Mouse (Mus musculus) lung, embryonic 16.5 days (tissue): Measurements from ENCODE around the gene Pa2g4. TPM values are rescaled to one million over a fixed set of nuclear protein-coding genes. Genes with fewer than 3 reads are reported as not detected.

Experiments used
- ATAC-seq: fragments of 200-750 bp; cut with Nextera tagmentation; 2 replicates; pipeline ENCODE4 v1.8.0; 2017; ENCODE audit warnings: low read depth, mild to moderate bottlenecking, moderate library complexity
- H3K27ac ChIP-seq: fragments of 300-500 bp; sonication (generic); 2 replicates; pipeline ENCODE4 v1.5.1; 2014; ENCODE audit warnings: mild to moderate bottlenecking, control low read depth, low read length
- H3K27me3 ChIP-seq: fragments of 300-500 bp; sonication (generic); 2 replicates; pipeline ENCODE4 v1.6.1; 2014; ENCODE audit warnings: low read depth, low read length, mixed read lengths; ENCODE audit not compliant: control insufficient read depth, insufficient read depth
- H3K36me3 ChIP-seq: fragments of 300-500 bp; sonication (generic); 2 replicates; pipeline ENCODE4 v1.6.1; 2014; ENCODE audit warnings: low read length; ENCODE audit not compliant: control insufficient read depth, insufficient read depth
- H3K4me1 ChIP-seq: fragments of 300-500 bp; sonication (generic); replicated peaks from 2 replicates; pipeline ENCODE4 v1.6.1; 2014; ENCODE audit warnings: low read length, mixed read lengths; ENCODE audit not compliant: control insufficient read depth, insufficient read depth
- H3K4me2 ChIP-seq: fragments of 300-500 bp; sonication (generic); 2 replicates; pipeline ENCODE4 v1.6.1; 2014; ENCODE audit warnings: low read depth, low read length, control low read depth
- H3K4me3 ChIP-seq: fragments of 300-500 bp; sonication (generic); 2 replicates; pipeline ENCODE4 v1.5.1; 2014; ENCODE audit warnings: mild to moderate bottlenecking, low read length, control low read depth
- H3K9ac ChIP-seq: fragments of 300-500 bp; sonication (generic); 2 replicates; pipeline ENCODE4 v1.6.1; 2014; ENCODE audit warnings: low read length, control low read depth
- H3K9me3 ChIP-seq: fragments of 300-500 bp; sonication (generic); 2 replicates; pipeline ENCODE4 v1.6.1; 2016; ENCODE audit warnings: low read length; ENCODE audit not compliant: control insufficient read depth
- WGBS: fragments of 180-500 bp; shearing (Covaris S2); extraction: QIAGEN DNeasy Blood & Tissue Kit; methylation state at CpG from one replicate; pipeline ENCODE4 v1.1.7; 2014; 5-methylcytosine and 5-hydroxymethylcytosine counted together
- polyA plus RNA-seq: library from polyadenylated mRNA; unstranded; fragments of >200 nt; fragmentation: Nextera tagmentation; extraction: Ambion mirVana; gene quantifications from 2 replicates; pipeline ENCODE4 v1.2.1, GENCODE M21; 2015

Pa2g4 gene
- polyA plus RNA-seq, 1 experiment from 2014 or later = 167 TPM

DNA sequence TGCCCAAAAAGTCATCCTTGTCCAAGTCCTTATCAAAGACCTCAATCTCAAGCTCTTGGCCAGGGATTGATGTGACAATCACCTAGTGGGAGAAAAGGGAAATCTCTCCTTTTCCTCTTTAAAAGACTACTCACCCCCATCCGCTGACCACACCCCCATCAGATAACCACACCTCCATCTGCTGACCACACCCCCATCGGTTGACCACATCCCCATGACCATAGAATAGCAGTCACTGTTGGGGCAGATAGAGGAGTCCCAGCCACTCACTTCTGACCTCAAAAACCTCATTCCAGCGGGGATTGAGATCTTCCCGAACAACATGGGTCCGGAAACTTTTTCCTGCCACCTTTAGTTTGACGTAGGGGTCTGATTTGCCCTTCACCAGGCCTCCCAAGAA is 49.1 kb downstream of the Pa2g4 start:
- 43% methylated on average over 6 of the region's 6 CpGs for WGBS
- no peaks in the 10 kb centered on the region for H3K9me3 ChIP-seq
- no peak overlapping the region for H3K27ac ChIP-seq
- no peaks in the 10 kb centered on the region for H3K4me1 ChIP-seq
- peaks cover 14% of the 10 kb centered on the region for H3K36me3 ChIP-seq
- H3K9ac ChIP-seq = no peak overlapping the region
- no peak overlapping the region for H3K4me3 ChIP-seq
- H3K4me2 ChIP-seq = no peak overlapping the region
- no peaks in the 10 kb centered on the region; the same call in 1 of the 2 replicates for H3K27me3 ChIP-seq
- ATAC-seq = peak; percentile 44; the same call in 1 of the 2 replicates

DNA sequence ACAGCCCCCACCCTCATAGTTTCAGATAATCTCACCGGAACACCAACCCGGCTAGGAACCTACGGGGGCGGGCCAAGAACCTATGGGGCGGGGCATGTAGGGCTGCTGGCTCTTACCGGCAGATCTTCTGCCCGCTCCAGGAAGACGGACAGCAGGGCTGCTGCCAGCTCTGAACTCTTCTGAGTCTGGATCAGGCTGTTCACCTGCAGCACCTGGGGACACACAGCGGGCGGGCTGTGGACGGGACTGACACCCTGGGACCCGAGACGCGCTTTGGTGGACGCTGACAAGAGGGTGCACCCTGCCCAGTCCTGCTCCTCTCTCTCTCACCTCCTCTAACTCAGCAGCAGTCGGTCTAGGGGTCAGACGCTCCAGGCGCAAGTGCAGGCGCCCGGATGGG is 49.8 kb downstream of the Pa2g4 start:
- Histone ChIP-seq H3K36me3 (peaks cover 19% of the 10 kb centered on the region), H3K4me3 (no peak overlapping the region), H3K4me2 (no peak overlapping the region), H3K27me3 (no peaks in the 10 kb centered on the region; the same call in 1 of the 2 replicates), H3K9ac (no peak overlapping the region), H3K4me1 (no peaks in the 10 kb centered on the region), H3K9me3 (no peaks in the 10 kb centered on the region), H3K27ac (no peak overlapping the region)
- ATAC-seq = peak; percentile 6; the same call in 1 of the 2 replicates
- 43% methylated on average over 20 of the region's 20 CpGs for WGBS

DNA sequence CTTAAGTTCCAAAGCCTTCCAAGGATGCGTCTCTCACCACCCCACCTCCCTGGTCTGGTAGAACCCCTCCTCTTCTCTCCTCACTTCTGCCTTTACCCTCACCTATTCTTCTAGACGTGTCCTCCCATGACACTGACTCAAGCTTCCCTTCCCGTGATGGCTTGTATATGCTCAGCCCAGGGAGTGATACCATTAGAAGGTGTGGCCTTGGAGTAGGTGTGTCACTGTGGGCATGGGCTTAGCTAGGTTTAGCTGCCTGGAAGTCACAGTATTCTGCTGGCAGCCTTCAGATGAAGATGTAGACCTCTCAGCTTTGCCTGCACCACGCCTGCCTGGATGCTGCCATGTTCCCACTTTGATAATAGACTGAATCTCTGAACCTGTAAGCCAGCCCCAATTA is 50.7 kb downstream of the Pa2g4 start:
- Histone ChIP-seq H3K9ac (no peak overlapping the region), H3K27ac (no peak overlapping the region), H3K27me3 (no peaks in the 10 kb centered on the region; the same call in 1 of the 2 replicates), H3K9me3 (no peaks in the 10 kb centered on the region), H3K36me3 (peaks cover 22% of the 10 kb centered on the region), H3K4me2 (no peak overlapping the region), H3K4me3 (no peak overlapping the region), H3K4me1 (0 out of 2 replicates have a peak, but pooled peaks cover 3% of the 10 kb centered on the region)
- WGBS = 81% methylated on average over 4 of the region's 4 CpGs
- no peak for ATAC-seq

DNA sequence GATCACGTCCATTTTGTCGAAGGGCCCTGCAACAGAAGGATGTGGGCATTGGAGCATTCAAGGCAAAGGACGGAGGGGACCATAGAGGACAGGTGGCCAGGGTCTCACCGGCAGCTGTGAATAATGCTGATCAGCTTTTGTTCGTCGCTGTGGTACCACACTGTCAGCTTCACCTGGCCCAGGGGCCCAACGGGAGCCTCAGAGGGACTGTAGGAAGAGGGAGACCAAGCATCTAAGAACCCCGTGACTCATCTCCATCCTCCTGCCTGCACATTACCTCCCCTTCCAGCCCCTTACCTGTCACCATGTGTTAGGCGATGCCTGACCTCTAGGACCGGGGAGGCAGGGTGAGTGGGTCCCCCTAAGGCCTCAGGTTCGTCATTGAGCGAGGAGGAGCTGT is 54.0 kb downstream of the Pa2g4 start:
- Histone ChIP-seq H3K27ac (no peak overlapping the region), H3K4me2 (no peak overlapping the region), H3K27me3 (no peaks in the 10 kb centered on the region), H3K4me1 (peaks cover 5% of the 10 kb centered on the region; the same call in 1 of the 2 replicates), H3K9ac (no peak overlapping the region), H3K4me3 (no peak overlapping the region), H3K36me3 (peaks cover 20% of the 10 kb centered on the region), H3K9me3 (no peaks in the 10 kb centered on the region)
- WGBS = 82% methylated on average over 12 of the region's 12 CpGs
- no peak for ATAC-seq

GRCm38 (mm10) chr10:128511189-128511588 is 54.6 kb downstream of the Pa2g4 start:
- Histone ChIP-seq H3K4me3 (no peak overlapping the region), H3K27me3 (no peaks in the 10 kb centered on the region), H3K4me1 (peaks cover 5% of the 10 kb centered on the region; the same call in 1 of the 2 replicates), H3K9me3 (no peaks in the 10 kb centered on the region), H3K9ac (no peak overlapping the region), H3K36me3 (peaks cover 19% of the 10 kb centered on the region), H3K4me2 (no peak overlapping the region), H3K27ac (no peak overlapping the region)
- WGBS = 87% methylated on average over 9 of the region's 9 CpGs
- no peak for ATAC-seq

DNA sequence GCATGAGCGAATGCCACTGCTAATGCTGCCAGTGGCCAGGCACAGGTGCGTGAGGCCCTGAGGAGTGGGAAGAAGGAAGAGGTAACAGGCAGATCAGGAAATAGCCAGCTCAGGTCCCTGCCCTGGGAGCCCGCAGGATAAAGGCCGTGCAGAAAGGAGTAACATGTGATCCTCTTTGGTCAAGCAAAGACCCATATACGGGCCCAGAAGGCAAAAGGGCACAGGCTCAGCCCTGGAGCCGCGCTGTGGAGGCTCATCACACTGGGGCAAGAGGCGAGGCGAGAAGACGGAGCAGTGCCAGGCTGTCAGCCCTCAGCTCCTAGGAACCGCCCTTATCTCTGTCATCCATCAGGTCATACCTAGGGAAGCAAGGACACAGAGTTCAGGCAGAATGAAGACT is 55.5 kb downstream of the Pa2g4 start:
- Histone ChIP-seq H3K27me3 (no peaks in the 10 kb centered on the region), H3K4me1 (peaks cover 5% of the 10 kb centered on the region; the same call in 1 of the 2 replicates), H3K27ac (no peak overlapping the region), H3K9ac (no peak overlapping the region), H3K4me2 (no peak overlapping the region), H3K9me3 (0 out of 2 replicates have a peak, but pooled peaks cover 2% of the 10 kb centered on the region), H3K36me3 (peaks cover 14% of the 10 kb centered on the region), H3K4me3 (no peak overlapping the region)
- WGBS = 71% methylated on average over 11 of the region's 11 CpGs
- ATAC-seq = no peak

DNA sequence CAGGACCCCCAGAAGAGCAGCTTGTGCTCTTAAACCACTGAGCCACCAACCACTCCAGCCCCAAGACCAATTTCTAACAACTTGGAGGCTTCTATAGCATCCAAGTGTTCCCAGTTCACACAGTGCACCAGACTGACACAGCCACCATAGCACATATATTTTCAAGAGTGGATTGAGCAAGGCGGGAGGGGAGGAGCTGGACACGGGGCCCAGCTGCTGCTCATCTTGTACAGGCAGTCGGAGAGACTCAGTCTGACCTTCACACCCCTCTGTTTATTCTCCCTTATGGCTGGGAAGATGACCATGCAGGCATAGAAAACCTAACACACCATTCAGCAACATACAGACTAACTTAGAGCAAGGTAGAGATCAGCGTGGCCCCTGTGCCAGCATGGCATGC is 56.0 kb downstream of the Pa2g4 start:
- 48% methylated on average over 4 of the region's 4 CpGs for WGBS
- Histone ChIP-seq H3K9me3 (0 out of 2 replicates have a peak, but pooled peaks cover 2% of the 10 kb centered on the region), H3K27ac (no peak overlapping the region), H3K9ac (no peak overlapping the region), H3K4me3 (no peak overlapping the region), H3K27me3 (no peaks in the 10 kb centered on the region), H3K4me2 (no peak overlapping the region), H3K4me1 (peaks cover 5% of the 10 kb centered on the region; the same call in 1 of the 2 replicates), H3K36me3 (peaks cover 12% of the 10 kb centered on the region)
- ATAC-seq = peak; percentile 85

GRCm38 (mm10) chr10:128509203-128509602 is 56.6 kb downstream of the Pa2g4 start:
- H3K27me3 ChIP-seq = no peaks in the 10 kb centered on the region
- no peak overlapping the region for H3K9ac ChIP-seq
- H3K4me2 ChIP-seq = no peak overlapping the region
- peaks cover 10% of the 10 kb centered on the region for H3K36me3 ChIP-seq
- H3K27ac ChIP-seq = peak overlapping the region; percentile 17; the same call in 1 of the 2 replicates
- no peak overlapping the region for H3K4me3 ChIP-seq
- no peak for ATAC-seq
- peaks cover 7% of the 10 kb centered on the region; the same call in 1 of the 2 replicates for H3K4me1 ChIP-seq
- 0 out of 2 replicates have a peak, but pooled peaks cover 2% of the 10 kb centered on the region for H3K9me3 ChIP-seq
- 81% methylated on average over 9 of the region's 9 CpGs for WGBS

DNA sequence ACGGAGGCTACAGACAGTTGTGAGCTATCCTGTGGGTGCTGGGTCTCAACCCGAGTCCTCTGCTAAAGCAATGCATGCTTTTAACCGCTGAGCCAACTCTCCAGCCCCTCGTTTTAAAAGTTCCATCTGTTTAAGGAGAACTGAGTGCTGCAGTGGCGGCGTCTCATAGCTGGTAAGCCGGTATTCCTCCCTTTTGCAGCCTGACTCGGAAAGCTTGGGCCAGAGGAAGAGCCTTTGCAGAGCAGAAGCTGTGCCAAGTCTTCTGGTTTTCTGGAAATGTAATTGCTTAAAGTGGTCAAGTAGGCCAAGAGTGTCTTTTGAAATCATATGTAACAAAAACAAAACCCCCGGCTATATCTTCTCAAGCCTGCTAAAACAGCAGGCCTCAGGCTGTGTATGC is 57.5 kb downstream of the Pa2g4 start:
- peak; percentile 59 for ATAC-seq
- 57% methylated on average over 9 of the region's 9 CpGs for WGBS
- H3K27ac ChIP-seq = peak overlapping the region; percentile 3
- H3K9me3 ChIP-seq = 0 out of 2 replicates have a peak, but pooled peaks cover 2% of the 10 kb centered on the region
- H3K4me1 ChIP-seq = peaks cover 7% of the 10 kb centered on the region; the same call in 1 of the 2 replicates
- H3K9ac ChIP-seq = no peak overlapping the region
- no peaks in the 10 kb centered on the region for H3K27me3 ChIP-seq
- H3K4me3 ChIP-seq = no peak overlapping the region
- H3K4me2 ChIP-seq = no peak overlapping the region
- peaks cover 10% of the 10 kb centered on the region for H3K36me3 ChIP-seq
